Mouse (Mus musculus) forebrain, embryonic 13.5 days (tissue): ENCODE measurements around the gene Bcar3. TPM values are rescaled to one million over a fixed set of nuclear protein-coding genes. Genes with fewer than 3 reads are reported as not detected.

Experiments
- ATAC-seq: fragments of 200-750 bp; cut with Nextera tagmentation; 2 replicates; pipeline ENCODE4 v1.8.0; 2017
- H3K27ac ChIP-seq: fragments of 300-500 bp; sonication (generic); 2 replicates; pipeline ENCODE4 v1.5.1; 2015; ENCODE audit warnings: inconsistent platforms, mild to moderate bottlenecking, moderate library complexity
- H3K27me3 ChIP-seq: fragments of 300-500 bp; sonication (generic); 2 replicates; pipeline ENCODE4 v1.6.1; 2015; ENCODE audit warnings: mild to moderate bottlenecking, inconsistent platforms
- H3K36me3 ChIP-seq: fragments of 300-500 bp; sonication (generic); 2 replicates; pipeline ENCODE4 v1.6.1; 2015; ENCODE audit warnings: mild to moderate bottlenecking, inconsistent platforms; ENCODE audit not compliant: poor library complexity, severe bottlenecking
- H3K4me1 ChIP-seq: fragments of 300-500 bp; sonication (generic); 2 replicates; pipeline ENCODE4 v1.6.1; 2015; ENCODE audit warnings: inconsistent platforms
- H3K4me2 ChIP-seq: fragments of 300-500 bp; sonication (generic); 2 replicates; pipeline ENCODE4 v1.6.1; 2015; ENCODE audit warnings: inconsistent platforms, mild to moderate bottlenecking, moderate library complexity
- H3K4me3 ChIP-seq: fragments of 300-500 bp; sonication (generic); 2 replicates; pipeline ENCODE4 v1.5.1; 2015; ENCODE audit warnings: mild to moderate bottlenecking, inconsistent platforms
- H3K9ac ChIP-seq: fragments of 300-500 bp; sonication (generic); 2 replicates; pipeline ENCODE4 v1.6.1; 2015; ENCODE audit warnings: mild to moderate bottlenecking, inconsistent platforms
- H3K9me3 ChIP-seq: fragments of 300-500 bp; sonication (generic); replicated peaks from 2 replicates; pipeline ENCODE4 v1.6.1; 2016; ENCODE audit warnings: inconsistent platforms
- WGBS: fragments of 180-500 bp; shearing (Covaris S2); methylation state at CpG from one replicate; pipeline ENCODE4 v1.1.7; 2015; 5-methylcytosine and 5-hydroxymethylcytosine counted together
- polyA plus RNA-seq: library from polyadenylated mRNA; unstranded; fragments of >200 nt; fragmentation: Nextera tagmentation; extraction: Ambion mirVana; gene quantifications from 2 replicates; pipeline ENCODE4 v1.2.1, GENCODE M21; 2015

Gene Bcar3
- polyA plus RNA-seq, 1 experiment from 2014 or later = 6.0 TPM

GRCm38 (mm10) chr3:122344350-122344749 lies 50.4 kb downstream of the Bcar3 start:
- no peak for ATAC-seq
- Histone ChIP-seq H3K27ac (no peak overlapping the region), H3K27me3 (no peaks in the 10 kb centered on the region), H3K36me3 (no peaks in the 10 kb centered on the region), H3K4me2 (no peak overlapping the region), H3K9ac (no peak overlapping the region), H3K9me3 (no peaks in the 10 kb centered on the region), H3K4me3 (no peak overlapping the region), H3K4me1 (no peaks in the 10 kb centered on the region)
- WGBS = 93% methylated on average over 5 of the region's 5 CpGs

- Histone ChIP-seq H3K4me2 (no peak overlapping the region), H3K4me1 (no peaks in the 10 kb centered on the region), H3K9ac (no peak overlapping the region), H3K36me3 (no peaks in the 10 kb centered on the region), H3K27me3 (no peaks in the 10 kb centered on the region), H3K9me3 (no peaks in the 10 kb centered on the region), H3K4me3 (no peak overlapping the region), H3K27ac (no peak overlapping the region)
- 86% methylated on average over 1 of the region's 1 CpGs for WGBS
- no peak for ATAC-seq
Measured at GRCm38 (mm10) chr3:122345977-122346472, 52.1 kb downstream of the Bcar3 start.

DNA sequence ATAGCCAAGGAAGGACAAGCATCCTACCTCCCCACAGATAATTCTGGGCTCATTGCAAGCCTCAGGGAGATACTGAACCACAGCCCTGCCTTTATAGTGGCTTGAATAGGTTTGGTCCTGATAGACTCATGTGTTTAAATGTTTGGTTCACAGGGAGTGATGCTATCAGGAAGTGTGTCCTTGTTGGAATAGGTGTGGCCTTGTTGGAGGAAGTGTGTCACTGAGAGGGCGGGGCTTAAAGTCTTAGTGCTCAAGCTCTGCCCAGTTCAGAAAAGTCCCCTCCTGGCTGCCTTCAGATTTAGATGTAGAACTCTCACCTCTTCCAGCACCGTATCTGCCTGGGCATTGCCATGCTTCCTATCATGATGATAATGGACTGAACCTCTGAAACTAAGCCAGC lies 52.7 kb downstream of the Bcar3 start:
- Histone ChIP-seq H3K9ac (no peak overlapping the region), H3K4me1 (no peaks in the 10 kb centered on the region), H3K27me3 (no peaks in the 10 kb centered on the region), H3K36me3 (no peaks in the 10 kb centered on the region), H3K27ac (no peak overlapping the region), H3K4me2 (no peak overlapping the region), H3K4me3 (no peak overlapping the region), H3K9me3 (no peaks in the 10 kb centered on the region)
- ATAC-seq = no peak
- WGBS = 100% methylated on average over 2 of the region's 2 CpGs

- Histone ChIP-seq H3K9me3 (no peaks in the 10 kb centered on the region), H3K4me3 (no peak overlapping the region), H3K9ac (no peak overlapping the region), H3K36me3 (no peaks in the 10 kb centered on the region), H3K27me3 (no peaks in the 10 kb centered on the region), H3K27ac (no peak overlapping the region), H3K4me2 (no peak overlapping the region), H3K4me1 (no peaks in the 10 kb centered on the region)
- WGBS = 88% methylated on average over 5 of the region's 5 CpGs
- no peak for ATAC-seq
Measured at GRCm38 (mm10) chr3:122348677-122349076, 54.7 kb downstream of the Bcar3 start.

- ATAC-seq = no peak
Measured at GRCm38 (mm10) chr3:122352801-122353200, 58.9 kb downstream of the Bcar3 start.

GRCm38 (mm10) chr3:122359426-122359825 lies 65.5 kb downstream of the Bcar3 start:
- 73% methylated on average over 7 of the region's 7 CpGs for WGBS
- ATAC-seq = no peak
- Histone ChIP-seq H3K27ac (no peak overlapping the region), H3K9me3 (no peaks in the 10 kb centered on the region), H3K36me3 (no peaks in the 10 kb centered on the region), H3K27me3 (no peaks in the 10 kb centered on the region), H3K4me3 (no peak overlapping the region), H3K4me2 (no peak overlapping the region), H3K9ac (no peak overlapping the region), H3K4me1 (0 out of 2 replicates have a peak, but pooled peaks cover 2% of the 10 kb centered on the region)

More at GRCm38 (mm10) chr3:122352801-122353200, 58.9 kb downstream of the Bcar3 start:
- Histone ChIP-seq H3K27me3 (no peaks in the 10 kb centered on the region), H3K9ac (no peak overlapping the region), H3K4me1 (no peaks in the 10 kb centered on the region), H3K27ac (no peak overlapping the region), H3K4me2 (no peak overlapping the region), H3K36me3 (no peaks in the 10 kb centered on the region), H3K4me3 (no peak overlapping the region), H3K9me3 (no peaks in the 10 kb centered on the region)
- 88% methylated on average over 3 of the region's 3 CpGs for WGBS

DNA sequence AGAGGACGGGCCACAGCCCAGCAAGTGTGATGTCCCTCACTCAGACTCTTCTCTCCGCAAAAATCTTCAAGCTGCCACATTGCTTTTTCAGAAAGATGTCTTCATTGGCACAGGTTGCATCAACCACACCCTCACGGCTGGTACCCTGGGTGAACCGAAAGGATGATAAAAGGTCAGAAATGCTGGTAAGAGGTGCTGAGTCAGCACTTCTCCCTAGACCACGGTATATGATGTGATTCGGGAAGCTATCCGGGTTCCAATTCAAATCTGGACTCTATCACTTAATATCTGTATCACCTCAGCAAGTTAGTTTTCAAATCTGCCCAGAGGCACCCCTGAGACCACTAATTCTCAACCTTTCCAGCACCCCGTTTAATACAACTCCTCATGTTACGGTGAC lies 66.0 kb downstream of the Bcar3 start:
- Histone ChIP-seq H3K36me3 (no peaks in the 10 kb centered on the region), H3K27me3 (no peaks in the 10 kb centered on the region), H3K9me3 (no peaks in the 10 kb centered on the region), H3K4me1 (peaks cover 7% of the 10 kb centered on the region), H3K4me3 (no peak overlapping the region), H3K4me2 (no peak overlapping the region), H3K9ac (no peak overlapping the region), H3K27ac (no peak overlapping the region)
- WGBS = 93% methylated on average over 9 of the region's 9 CpGs
- ATAC-seq = no peak

- Histone ChIP-seq H3K9me3 (no peaks in the 10 kb centered on the region), H3K4me3 (no peak overlapping the region), H3K9ac (no peak overlapping the region), H3K36me3 (no peaks in the 10 kb centered on the region), H3K27me3 (no peaks in the 10 kb centered on the region), H3K27ac (no peak overlapping the region), H3K4me2 (no peak overlapping the region), H3K4me1 (peaks cover 12% of the 10 kb centered on the region)
- 29% methylated on average over 5 of the region's 5 CpGs for WGBS
- ATAC-seq = no peak
Measured at GRCm38 (mm10) chr3:122360721-122361138, 66.8 kb downstream of the Bcar3 start.

GRCm38 (mm10) chr3:122362719-122363118 lies 68.8 kb downstream of the Bcar3 start:
- 57% methylated on average over 2 of the region's 2 CpGs for WGBS
- ATAC-seq = no peak
- Histone ChIP-seq H3K9ac (no peak overlapping the region), H3K4me3 (no peak overlapping the region), H3K4me1 (peaks cover 12% of the 10 kb centered on the region), H3K36me3 (no peaks in the 10 kb centered on the region), H3K4me2 (no peak overlapping the region), H3K9me3 (no peaks in the 10 kb centered on the region), H3K27me3 (no peaks in the 10 kb centered on the region), H3K27ac (no peak overlapping the region)

GRCm38 (mm10) chr3:122364565-122364964 lies 70.6 kb downstream of the Bcar3 start:
- no peak overlapping the region for H3K4me3 ChIP-seq
- 33% methylated on average over 3 of the region's 3 CpGs for whole genome bisulfite sequencing
- no peaks in the 10 kb centered on the region for H3K27me3 ChIP-seq
- no peak overlapping the region for H3K9ac ChIP-seq
- no peak overlapping the region for H3K4me2 ChIP-seq
- no peaks in the 10 kb centered on the region for H3K36me3 ChIP-seq
- no peak overlapping the region for H3K27ac ChIP-seq
- no peak for ATAC-seq
- no peaks in the 10 kb centered on the region for H3K9me3 ChIP-seq
- H3K4me1 ChIP-seq = peaks cover 12% of the 10 kb centered on the region

DNA sequence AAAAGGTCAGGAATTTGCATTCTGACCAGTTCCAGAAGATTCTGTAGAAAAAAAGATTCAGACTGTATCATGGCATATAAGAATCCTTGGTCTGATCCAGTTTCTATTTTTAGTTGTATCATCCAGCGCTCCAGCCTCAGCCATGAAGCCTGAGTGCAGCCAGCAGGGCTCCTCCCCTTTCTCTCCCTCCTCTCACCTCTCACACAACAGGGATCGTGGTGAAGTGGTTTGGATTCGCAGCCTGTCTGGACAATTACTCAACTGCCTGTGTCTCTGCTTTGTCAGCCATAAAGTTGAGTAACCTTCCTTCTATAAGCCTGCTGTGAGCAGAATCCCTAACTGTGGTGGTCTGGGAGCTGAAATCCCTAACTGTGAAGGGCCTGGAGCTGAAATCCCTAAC lies 71.4 kb downstream of the Bcar3 start:
- Histone ChIP-seq H3K36me3 (no peaks in the 10 kb centered on the region), H3K27ac (no peak overlapping the region), H3K9ac (no peak overlapping the region), H3K4me3 (no peak overlapping the region), H3K9me3 (no peaks in the 10 kb centered on the region), H3K4me2 (no peak overlapping the region), H3K27me3 (no peaks in the 10 kb centered on the region), H3K4me1 (peaks cover 12% of the 10 kb centered on the region)
- peak; percentile 59; the same call in 1 of the 2 replicates for ATAC-seq
- 4% methylated on average over 3 of the region's 3 CpGs for WGBS

DNA sequence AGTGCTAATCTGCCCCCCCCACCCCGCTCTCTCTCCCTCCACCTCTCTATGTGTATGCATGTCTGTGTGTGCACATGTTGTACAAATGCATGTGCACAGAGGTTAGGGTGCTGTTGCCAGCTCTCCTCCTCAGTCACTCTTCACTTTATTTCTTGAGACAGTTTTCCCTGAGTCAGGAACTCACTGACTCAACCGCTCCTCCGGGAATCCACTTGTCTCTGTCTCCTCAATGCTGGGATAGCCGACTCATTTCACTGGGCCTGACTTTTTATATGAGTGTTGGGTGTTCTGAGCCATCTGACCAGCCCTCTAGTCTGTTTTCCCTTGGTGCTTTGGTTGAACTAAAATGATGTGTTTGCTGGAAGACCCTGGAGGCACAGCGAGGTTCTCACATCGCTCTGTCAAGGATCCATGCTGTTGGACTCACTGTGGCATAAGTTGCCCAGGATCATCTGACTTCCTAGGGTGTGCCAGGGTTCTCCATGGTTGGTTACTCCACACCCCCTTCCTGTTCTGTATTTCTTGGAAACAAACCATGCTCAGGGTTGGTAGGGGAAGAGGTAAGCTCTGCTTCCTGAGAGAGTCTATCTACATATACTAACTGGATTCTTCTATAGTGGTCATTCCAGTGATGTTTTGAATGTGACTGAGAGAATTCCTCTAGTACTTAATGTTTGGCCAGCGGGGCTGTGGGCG lies 77.9 kb downstream of the Bcar3 start:
- no peak overlapping the region for H3K4me3 ChIP-seq
- no peaks in the 10 kb centered on the region for H3K27me3 ChIP-seq
- 92% methylated on average over 8 of the region's 8 CpGs for WGBS
- H3K4me1 ChIP-seq = peaks cover 10% of the 10 kb centered on the region
- no peak overlapping the region for H3K27ac ChIP-seq
- no peak overlapping the region for H3K4me2 ChIP-seq
- no peak overlapping the region for H3K9ac ChIP-seq
- ATAC-seq = no peak
- no peaks in the 10 kb centered on the region for H3K9me3 ChIP-seq
- no peaks in the 10 kb centered on the region for H3K36me3 ChIP-seq

DNA sequence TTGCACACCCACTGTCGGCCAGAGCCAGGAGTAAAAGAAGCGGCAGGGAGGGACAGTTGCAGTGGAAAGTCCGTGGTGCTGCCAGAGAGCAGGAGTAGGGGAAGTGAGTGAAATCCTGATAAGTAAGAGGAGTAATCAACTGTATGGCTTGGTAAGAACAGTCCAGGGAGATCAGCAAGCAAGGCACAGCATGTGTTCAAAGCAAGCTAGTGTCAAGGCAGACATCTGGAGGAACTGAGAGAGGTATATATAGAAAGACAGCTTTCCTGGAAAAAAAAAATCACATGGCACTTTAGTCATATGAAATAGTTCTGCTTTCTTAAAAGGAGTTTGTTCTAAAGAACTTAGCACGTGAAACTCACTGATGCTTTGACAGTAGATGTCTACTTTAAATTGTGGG lies 78.7 kb downstream of the Bcar3 start:
- no peak overlapping the region for H3K4me2 ChIP-seq
- H3K9me3 ChIP-seq = no peaks in the 10 kb centered on the region
- H3K9ac ChIP-seq = no peak overlapping the region
- no peak overlapping the region for H3K27ac ChIP-seq
- ATAC-seq = no peak
- peaks cover 15% of the 10 kb centered on the region for H3K4me1 ChIP-seq
- H3K36me3 ChIP-seq = no peaks in the 10 kb centered on the region
- 77% methylated on average over 4 of the region's 4 CpGs for WGBS
- no peak overlapping the region for H3K4me3 ChIP-seq
- H3K27me3 ChIP-seq = no peaks in the 10 kb centered on the region
